Mouse (Mus musculus) forebrain, postnatal 0 days (tissue): Measurements from ENCODE around the gene Fam193a. TPM values are rescaled to one million over a fixed set of nuclear protein-coding genes. Genes with fewer than 3 reads are reported as not detected.
A peak's percentile ranks its signal among the peaks of the same experiment; 100 is the strongest.

ENCODE experiments used
- ATAC-seq: fragments of 200-750 bp; cut with Nextera tagmentation; 2 replicates; pipeline ENCODE4 v1.8.0; 2017; ENCODE audit warnings: mild to moderate bottlenecking, moderate library complexity
- DNase-seq: peaks from one replicate; pipeline ENCODE4 v3.0.0-alpha.2; 2015
- H3K27ac ChIP-seq: fragments of 300-500 bp; sonication (generic); 2 replicates; pipeline ENCODE4 v1.5.1; 2014; ENCODE audit warnings: low read depth, mild to moderate bottlenecking, antibody characterized with exemption, low read length, moderate library complexity, mixed read lengths
- H3K27me3 ChIP-seq: fragments of 300-500 bp; sonication (generic); 2 replicates; pipeline ENCODE4 v1.6.1; 2014; ENCODE audit warnings: mild to moderate bottlenecking, low read length, mixed read lengths; ENCODE audit not compliant: insufficient read depth
- H3K36me3 ChIP-seq: fragments of 300-500 bp; sonication (generic); 2 replicates; pipeline ENCODE4 v1.6.1; 2014; ENCODE audit warnings: mild to moderate bottlenecking, moderate library complexity; ENCODE audit not compliant: insufficient read depth
- H3K4me1 ChIP-seq: fragments of 300-500 bp; sonication (generic); 2 replicates; pipeline ENCODE4 v1.6.1; 2014; ENCODE audit warnings: antibody characterized with exemption; ENCODE audit not compliant: insufficient read depth
- H3K4me2 ChIP-seq: fragments of 300-500 bp; sonication (generic); 2 replicates; pipeline ENCODE4 v1.6.1; 2014; ENCODE audit warnings: low read depth, mild to moderate bottlenecking, moderate library complexity
- H3K4me3 ChIP-seq: fragments of 300-500 bp; sonication (generic); 2 replicates; pipeline ENCODE4 v1.5.1; 2014; ENCODE audit warnings: low read depth, low read length, mixed read lengths
- H3K9ac ChIP-seq: fragments of 300-500 bp; sonication (generic); 2 replicates; pipeline ENCODE4 v1.6.1; 2014; ENCODE audit warnings: mild to moderate bottlenecking
- H3K9me3 ChIP-seq: fragments of 300-500 bp; sonication (generic); 2 replicates; pipeline ENCODE4 v1.6.1; 2016; ENCODE audit warnings: low read length
- CTCF ChIP-seq: sonication (generic); IDR thresholded peaks from 2 replicates; pipeline ENCODE4 v1.5.1; 2016; ENCODE audit warnings: antibody characterized with exemption, control low read depth, low read depth
- WGBS: fragments of 180-500 bp; shearing (Covaris S2); extraction: QIAGEN DNeasy Blood & Tissue Kit; methylation state at CpG from one replicate; pipeline ENCODE4 v1.1.7; 2014; 5-methylcytosine and 5-hydroxymethylcytosine counted together
- polyA plus RNA-seq: library from polyadenylated mRNA; unstranded; fragments of >200 nt; fragmentation: Nextera tagmentation; extraction: Ambion mirVana; gene quantifications from 2 replicates; pipeline ENCODE4 v1.2.1, GENCODE M21; 2015
- total RNA-seq: library from RNA; depleted of rRNA; stranded (reverse); fragments of >200 nt; gene quantifications from 2 replicates; pipeline ENCODE4 v1.2.3, GENCODE M21; 2014

Gene Fam193a
- total and polyA plus RNA-seq, 2 experiments from 2014 or later = 9.8 to 44.5 TPM

- Histone ChIP-seq H3K9ac (no peak overlapping the region), H3K36me3 (peaks cover 7% of the 10 kb centered on the region; the same call in 1 of the 2 replicates), H3K27ac (no peak overlapping the region), H3K9me3 (no peaks in the 10 kb centered on the region), H3K4me1 (no peaks in the 10 kb centered on the region), H3K4me3 (no peak overlapping the region), H3K27me3 (no peaks in the 10 kb centered on the region), H3K4me2 (no peak overlapping the region)
- no peak for TF ChIP-seq CTCF
- DNase-seq = no peak
- no peak for ATAC-seq
These were observed 6.6 kb upstream of the Fam193a start for GRCm38 (mm10) chr5:34363115-34363514.

DNA sequence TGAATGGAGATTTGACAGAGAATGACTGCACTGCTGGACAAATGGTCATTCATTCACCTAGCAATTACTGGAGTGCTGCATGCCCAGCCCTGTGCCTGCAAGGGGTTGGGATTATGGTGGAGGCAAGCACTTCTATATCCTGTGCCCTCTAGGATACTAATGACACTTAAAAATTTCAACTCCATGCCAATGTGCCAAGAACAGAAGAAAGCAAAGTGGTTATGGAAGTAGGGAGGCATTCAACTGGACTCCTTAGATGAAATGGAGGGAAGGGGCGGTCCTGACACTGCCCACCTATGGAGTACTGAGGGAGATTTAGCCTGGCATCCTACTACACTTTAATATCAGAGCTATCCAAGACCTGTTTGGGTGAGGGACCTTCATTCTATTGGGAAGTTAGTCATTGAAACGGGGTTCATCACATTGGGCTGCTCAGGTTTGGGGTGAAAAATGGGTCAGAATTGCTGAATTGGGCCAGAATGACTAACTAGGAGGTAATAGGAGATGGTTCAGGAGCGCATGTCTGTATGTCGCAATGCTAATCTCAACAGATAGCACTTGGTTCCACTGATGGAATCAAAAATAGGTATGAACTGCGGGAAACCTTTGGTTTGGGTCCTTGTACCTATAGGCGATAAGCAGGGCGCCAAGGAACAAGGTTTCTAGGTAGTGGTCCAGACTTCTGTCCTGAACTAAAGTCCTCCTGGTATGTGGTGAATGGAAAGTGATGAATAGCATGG, 1.0 kb upstream of the Fam193a start:
- Histone ChIP-seq H3K4me3 (peak overlapping the region; percentile 93), H3K27me3 (no peaks in the 10 kb centered on the region), H3K9ac (peak overlapping the region; percentile 88), H3K9me3 (no peaks in the 10 kb centered on the region), H3K4me1 (peaks cover 7% of the 10 kb centered on the region; the same call in 1 of the 2 replicates), H3K4me2 (peak overlapping the region; percentile 77), H3K36me3 (no peaks in the 10 kb centered on the region), H3K27ac (peak overlapping the region; percentile 85)
- DNase-seq = no peak
- ATAC-seq = no peak
- no peak for TF ChIP-seq CTCF
- 72% methylated on average over 7 of the region's 7 CpGs for WGBS

- TF ChIP-seq CTCF = no peak
- H3K4me2 ChIP-seq = peak overlapping the region; percentile 51
- H3K4me3 ChIP-seq = peak overlapping the region; percentile 93
- DNase-seq (peak; percentile 38), ATAC-seq (no peak; the same call in 1 of the 2 replicates)
- peaks cover 7% of the 10 kb centered on the region; the same call in 1 of the 2 replicates for H3K4me1 ChIP-seq
- 0% methylated on average over 48 of the region's 114 CpGs for WGBS
- no peaks in the 10 kb centered on the region for H3K27me3 ChIP-seq
- no peaks in the 10 kb centered on the region for H3K36me3 ChIP-seq
- no peaks in the 10 kb centered on the region for H3K9me3 ChIP-seq
- peak overlapping the region; percentile 88 for H3K9ac ChIP-seq
- H3K27ac ChIP-seq = peak overlapping the region; percentile 93
These were observed 490 bp downstream of the Fam193a start for GRCm38 (mm10) chr5:34370022-34370823.

- DNase-seq (no peak), ATAC-seq (no peak)
- Histone ChIP-seq H3K4me2 (peak overlapping the region; percentile 51), H3K36me3 (no peaks in the 10 kb centered on the region), H3K4me3 (peak overlapping the region; percentile 93), H3K4me1 (peaks cover 7% of the 10 kb centered on the region; the same call in 1 of the 2 replicates), H3K27me3 (no peaks in the 10 kb centered on the region), H3K9ac (peak overlapping the region; percentile 88; the same call in 1 of the 2 replicates), H3K27ac (no peak overlapping the region), H3K9me3 (no peaks in the 10 kb centered on the region)
- TF ChIP-seq CTCF = no peak
- WGBS = 19% methylated on average over 8 of the region's 8 CpGs
These were observed 1.1 kb downstream of the Fam193a start for GRCm38 (mm10) chr5:34370840-34371239.

- no peak for ATAC-seq
- no peak overlapping the region for H3K4me2 ChIP-seq
- no peak for DNase-seq
- no peak overlapping the region for H3K4me3 ChIP-seq
- H3K36me3 ChIP-seq = no peaks in the 10 kb centered on the region
- H3K9me3 ChIP-seq = no peaks in the 10 kb centered on the region
- no peak overlapping the region for H3K9ac ChIP-seq
- H3K27ac ChIP-seq = no peak overlapping the region
- peaks cover 7% of the 10 kb centered on the region; the same call in 1 of the 2 replicates for H3K4me1 ChIP-seq
- no peaks in the 10 kb centered on the region for H3K27me3 ChIP-seq
- no peak for TF ChIP-seq CTCF
These were observed 2.4 kb downstream of the Fam193a start for GRCm38 (mm10) chr5:34372141-34372540.

GRCm38 (mm10) chr5:34372541-34372940, 2.8 kb downstream of the Fam193a start:
- Histone ChIP-seq H3K4me2 (no peak overlapping the region), H3K4me3 (no peak overlapping the region), H3K4me1 (peaks cover 7% of the 10 kb centered on the region; the same call in 1 of the 2 replicates), H3K27ac (no peak overlapping the region), H3K36me3 (no peaks in the 10 kb centered on the region), H3K27me3 (no peaks in the 10 kb centered on the region), H3K9ac (no peak overlapping the region), H3K9me3 (no peaks in the 10 kb centered on the region)
- DNase-seq (no peak), ATAC-seq (no peak)
- TF ChIP-seq CTCF = no peak

DNA sequence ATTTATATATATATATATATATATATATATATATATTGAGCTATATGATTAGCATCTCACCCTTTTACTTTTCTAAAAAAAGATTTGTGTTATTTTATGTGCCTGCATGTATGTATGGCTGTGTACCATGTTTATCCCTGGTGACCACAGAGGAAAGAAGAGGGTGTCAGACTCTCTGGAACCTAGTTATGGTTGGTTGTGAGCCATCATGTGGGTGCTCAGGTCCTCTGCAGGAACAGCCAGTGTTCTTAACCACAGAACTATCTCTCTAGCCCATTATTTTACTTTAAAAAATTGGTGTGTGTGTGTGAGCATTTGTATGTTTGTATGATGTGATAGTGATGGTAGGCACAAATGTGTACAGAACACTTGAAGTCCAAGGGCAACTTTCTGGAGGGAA, 9.1 kb downstream of the Fam193a start:
- H3K9ac ChIP-seq = no peak overlapping the region
- H3K36me3 ChIP-seq = no peaks in the 10 kb centered on the region
- no peak for DNase-seq
- no peak overlapping the region for H3K4me2 ChIP-seq
- no peak for TF ChIP-seq CTCF
- no peaks in the 10 kb centered on the region for H3K9me3 ChIP-seq
- 0 out of 2 replicates have a peak, but pooled peaks cover 4% of the 10 kb centered on the region for H3K4me1 ChIP-seq
- no peaks in the 10 kb centered on the region for H3K27me3 ChIP-seq
- ATAC-seq = no peak
- no peak overlapping the region for H3K27ac ChIP-seq
- H3K4me3 ChIP-seq = no peak overlapping the region
